Mouse (Mus musculus) stomach, embryonic 15.5 days (tissue): ENCODE results near the gene Adcy2. TPM values are rescaled to one million over a fixed set of nuclear protein-coding genes. Genes with fewer than 3 reads are reported as not detected.
A peak's percentile ranks its signal among the peaks of the same experiment; 100 is the strongest.

Source experiments
- ATAC-seq: fragments of 200-750 bp; cut with Nextera tagmentation; 2 replicates; pipeline ENCODE4 v1.8.0; 2017; ENCODE audit warnings: low read depth, moderate number of reproducible peaks, moderate TSS enrichment; ENCODE audit not compliant: insufficient read depth, low FRiP score
- H3K27ac ChIP-seq: fragments of 300-500 bp; sonication (generic); 2 replicates; pipeline ENCODE4 v1.5.1; 2015; ENCODE audit warnings: mild to moderate bottlenecking, inconsistent platforms
- H3K27me3 ChIP-seq: fragments of 300-500 bp; sonication (generic); replicated peaks from 2 replicates; pipeline ENCODE4 v1.6.1; 2015; ENCODE audit warnings: inconsistent platforms
- H3K36me3 ChIP-seq: fragments of 300-500 bp; sonication (generic); 2 replicates; pipeline ENCODE4 v1.6.1; 2015; ENCODE audit warnings: inconsistent platforms
- H3K4me1 ChIP-seq: fragments of 300-500 bp; sonication (generic); 2 replicates; pipeline ENCODE4 v1.6.1; 2015; ENCODE audit warnings: inconsistent platforms
- H3K4me2 ChIP-seq: fragments of 300-500 bp; sonication (generic); 2 replicates; pipeline ENCODE4 v1.6.1; 2015; ENCODE audit warnings: mild to moderate bottlenecking, inconsistent platforms
- H3K4me3 ChIP-seq: fragments of 300-500 bp; sonication (generic); replicated peaks from 2 replicates; pipeline ENCODE4 v1.5.1; 2015; ENCODE audit warnings: inconsistent platforms
- H3K9ac ChIP-seq: fragments of 300-500 bp; sonication (generic); 2 replicates; pipeline ENCODE4 v1.6.1; 2015; ENCODE audit warnings: inconsistent platforms
- H3K9me3 ChIP-seq: fragments of 300-500 bp; sonication (generic); 2 replicates; pipeline ENCODE4 v1.6.1; 2016; ENCODE audit warnings: inconsistent platforms
- WGBS: fragments of 180-500 bp; shearing (Covaris S2); methylation state at CpG from one replicate; pipeline ENCODE4 v1.1.7; 2015; 5-methylcytosine and 5-hydroxymethylcytosine counted together
- polyA plus RNA-seq: library from polyadenylated mRNA; unstranded; fragments of >200 nt; fragmentation: Nextera tagmentation; extraction: Ambion mirVana; gene quantifications from 2 replicates; pipeline ENCODE4 v1.2.1, GENCODE M21; 2015

The Adcy2 gene
- polyA plus RNA-seq, 1 experiment from 2014 or later: 4.6 TPM

GRCm38 (mm10) chr13:68603085-68603484 is 396.3 kb downstream of the Adcy2 start:
- H3K27ac ChIP-seq: no peak overlapping the region
- 76% methylated on average over 6 of the region's 6 CpGs for WGBS
- H3K9me3 ChIP-seq: no peaks in the 10 kb centered on the region

GRCm38 (mm10) chr13:68601184-68601583 is 398.2 kb downstream of the Adcy2 start:
- no peak overlapping the region for H3K4me3 ChIP-seq
- no peak for ATAC-seq
- 17% methylated on average over 6 of the region's 6 CpGs for WGBS
- no peaks in the 10 kb centered on the region for H3K36me3 ChIP-seq
- H3K9me3 ChIP-seq: no peaks in the 10 kb centered on the region
- H3K4me1 ChIP-seq: peaks cover 2% of the 10 kb centered on the region; the same call in 1 of the 2 replicates
- no peak overlapping the region for H3K4me2 ChIP-seq
- no peaks in the 10 kb centered on the region for H3K27me3 ChIP-seq
- H3K27ac ChIP-seq: no peak overlapping the region
- H3K9ac ChIP-seq: no peak overlapping the region

More at GRCm38 (mm10) chr13:68603085-68603484, 396.3 kb downstream of the Adcy2 start:
- no peak for ATAC-seq
- Histone ChIP-seq H3K9ac (no peak overlapping the region), H3K36me3 (no peaks in the 10 kb centered on the region), H3K4me1 (peaks cover 3% of the 10 kb centered on the region; the same call in 1 of the 2 replicates), H3K4me3 (no peak overlapping the region), H3K4me2 (no peak overlapping the region), H3K27me3 (no peaks in the 10 kb centered on the region)

GRCm38 (mm10) chr13:68598953-68599352 is 400.4 kb downstream of the Adcy2 start:
- Histone ChIP-seq H3K27me3 (no peaks in the 10 kb centered on the region), H3K9me3 (no peaks in the 10 kb centered on the region), H3K36me3 (no peaks in the 10 kb centered on the region), H3K9ac (no peak overlapping the region), H3K4me3 (no peak overlapping the region), H3K4me1 (peaks cover 2% of the 10 kb centered on the region; the same call in 1 of the 2 replicates), H3K27ac (no peak overlapping the region), H3K4me2 (no peak overlapping the region)
- ATAC-seq: no peak

- peak; percentile 86 for ATAC-seq
- Histone ChIP-seq H3K27me3 (no peaks in the 10 kb centered on the region), H3K4me2 (peak overlapping the region; percentile 41), H3K9ac (no peak overlapping the region), H3K9me3 (no peaks in the 10 kb centered on the region), H3K4me3 (0 out of 2 replicates have a peak overlapping the region, but pooled peaks have one; percentile 11), H3K4me1 (peaks cover 2% of the 10 kb centered on the region; the same call in 1 of the 2 replicates), H3K27ac (no peak overlapping the region), H3K36me3 (peaks cover 6% of the 10 kb centered on the region)
- WGBS: 8% methylated on average over 13 of the region's 13 CpGs
Observed at GRCm38 (mm10) chr13:68597667-68598066, 401.7 kb downstream of the Adcy2 start.

- 14% methylated on average over 10 of the region's 10 CpGs for WGBS
- H3K9ac ChIP-seq: no peak within 1 kb of the TSS
- peaks cover 2% of the 10 kb centered on the region; the same call in 1 of the 2 replicates for H3K4me1 ChIP-seq
- no peak within 1 kb of the TSS for H3K27ac ChIP-seq
- no peak for ATAC-seq
- no peaks in the 10 kb centered on the region for H3K27me3 ChIP-seq
- H3K36me3 ChIP-seq: peaks cover 11% of the 10 kb centered on the region
- peak within 1 kb of the TSS; percentile 41 for H3K4me2 ChIP-seq
- 0 out of 2 replicates have a peak within 1 kb of the TSS, but pooled peaks have one; percentile 11 for H3K4me3 ChIP-seq
- H3K9me3 ChIP-seq: no peaks in the 10 kb centered on the region
Observed at GRCm38 (mm10) chr13:68597199-68597598, 402.1 kb downstream of the Adcy2 start, which contains the start of gene 1700001L19Rik. TSS of gene 1700001L19Rik (plus strand) at chr13:68597421.

GRCm38 (mm10) chr13:68593797-68594196 is 405.5 kb downstream of the Adcy2 start:
- H3K9ac ChIP-seq: no peak overlapping the region
- no peak for ATAC-seq
- H3K27ac ChIP-seq: no peak overlapping the region
- no peaks in the 10 kb centered on the region for H3K27me3 ChIP-seq
- H3K4me2 ChIP-seq: no peak overlapping the region
- H3K4me3 ChIP-seq: no peak overlapping the region
- H3K4me1 ChIP-seq: 0 out of 2 replicates have a peak, but pooled peaks cover 2% of the 10 kb centered on the region
- 74% methylated on average over 1 of the region's 1 CpGs for WGBS
- H3K9me3 ChIP-seq: no peaks in the 10 kb centered on the region
- peaks cover 34% of the 10 kb centered on the region for H3K36me3 ChIP-seq

- Histone ChIP-seq H3K27ac (no peak overlapping the region), H3K9ac (no peak overlapping the region), H3K4me3 (no peak overlapping the region), H3K36me3 (peaks cover 69% of the 10 kb centered on the region), H3K9me3 (no peaks in the 10 kb centered on the region), H3K27me3 (no peaks in the 10 kb centered on the region), H3K4me2 (no peak overlapping the region), H3K4me1 (no peaks in the 10 kb centered on the region)
- ATAC-seq: no peak
Observed at GRCm38 (mm10) chr13:68588352-68588751, 411.0 kb downstream of the Adcy2 start.

- Histone ChIP-seq H3K36me3 (peaks cover 49% of the 10 kb centered on the region), H3K27me3 (no peaks in the 10 kb centered on the region), H3K27ac (no peak overlapping the region), H3K4me2 (no peak overlapping the region), H3K4me1 (peaks cover 9% of the 10 kb centered on the region; the same call in 1 of the 2 replicates), H3K4me3 (no peak overlapping the region), H3K9ac (no peak overlapping the region), H3K9me3 (no peaks in the 10 kb centered on the region)
- 83% methylated on average over 7 of the region's 7 CpGs for WGBS
- ATAC-seq: no peak
Observed at GRCm38 (mm10) chr13:68585441-68585840, 413.9 kb downstream of the Adcy2 start.

GRCm38 (mm10) chr13:68583961-68584360 is 415.4 kb downstream of the Adcy2 start:
- Histone ChIP-seq H3K36me3 (peaks cover 38% of the 10 kb centered on the region), H3K27ac (no peak overlapping the region), H3K9me3 (no peaks in the 10 kb centered on the region), H3K27me3 (no peaks in the 10 kb centered on the region), H3K4me2 (no peak overlapping the region), H3K9ac (no peak overlapping the region), H3K4me3 (no peak overlapping the region), H3K4me1 (peaks cover 9% of the 10 kb centered on the region; the same call in 1 of the 2 replicates)
- WGBS: 90% methylated on average over 11 of the region's 11 CpGs
- ATAC-seq: no peak

- peaks cover 9% of the 10 kb centered on the region; the same call in 1 of the 2 replicates for H3K4me1 ChIP-seq
- no peaks in the 10 kb centered on the region for H3K9me3 ChIP-seq
- peak overlapping the region; percentile 77; the same call in 1 of the 2 replicates for H3K9ac ChIP-seq
- peak overlapping the region; percentile 85 for H3K27ac ChIP-seq
- H3K4me2 ChIP-seq: peak overlapping the region; percentile 77
- no peaks in the 10 kb centered on the region for H3K27me3 ChIP-seq
- H3K36me3 ChIP-seq: peaks cover 26% of the 10 kb centered on the region
- no peak for ATAC-seq
- WGBS: under 1% methylated on average over 11 of the region's 11 CpGs
- peak overlapping the region; percentile 87 for H3K4me3 ChIP-seq
Observed at GRCm38 (mm10) chr13:68582517-68582780, 416.9 kb downstream of the Adcy2 start.

GRCm38 (mm10) chr13:68581747-68582516 is 417.4 kb downstream of the Adcy2 start, which contains the start of the genes Mtrr and Fastkd3:
TSS of gene Mtrr (minus strand) at chr13:68582149.
TSS of gene Fastkd3 (plus strand) at chr13:68582234.
- H3K36me3 ChIP-seq: peaks cover 22% of the 10 kb centered on the region
- under 1% methylated on average over 81 of the region's 81 CpGs for WGBS
- peak; percentile 99 for ATAC-seq

GRCm38 (mm10) chr13:68581086-68581740 is 418.1 kb downstream of the Adcy2 start:
- no peaks in the 10 kb centered on the region for H3K9me3 ChIP-seq
- H3K27ac ChIP-seq: peak overlapping the region; percentile 70
- 19% methylated on average over 14 of the region's 14 CpGs for WGBS
- H3K4me1 ChIP-seq: peaks cover 9% of the 10 kb centered on the region; the same call in 1 of the 2 replicates
- ATAC-seq: no peak; the same call in 1 of the 2 replicates
- H3K27me3 ChIP-seq: no peaks in the 10 kb centered on the region
- peak overlapping the region; percentile 87 for H3K4me3 ChIP-seq
- peaks cover 22% of the 10 kb centered on the region for H3K36me3 ChIP-seq
- H3K4me2 ChIP-seq: peak overlapping the region; percentile 77
- peak overlapping the region; percentile 27; the same call in 1 of the 2 replicates for H3K9ac ChIP-seq

More at GRCm38 (mm10) chr13:68581747-68582516, 417.4 kb downstream of the Adcy2 start, which contains the start of the genes Mtrr and Fastkd3:
- Histone ChIP-seq H3K9ac (peak within 1 kb of the TSS; percentile 77; the same call in 1 of the 2 replicates), H3K27me3 (no peaks in the 10 kb centered on the region), H3K9me3 (no peaks in the 10 kb centered on the region), H3K4me2 (peak within 1 kb of the TSS; percentile 77), H3K4me3 (peak within 1 kb of the TSS; percentile 87), H3K4me1 (peaks cover 9% of the 10 kb centered on the region; the same call in 1 of the 2 replicates), H3K27ac (peak within 1 kb of the TSS; percentile 85)
